Mouse (Mus musculus): ENCODE results near the gene Hapln4.
"Not testable (repeated sequence)": the region's sequence is repeated elsewhere in the genome, so short reads cannot be mapped to it uniquely, and the experiment has no call there.

The Hapln4 gene

DNA sequence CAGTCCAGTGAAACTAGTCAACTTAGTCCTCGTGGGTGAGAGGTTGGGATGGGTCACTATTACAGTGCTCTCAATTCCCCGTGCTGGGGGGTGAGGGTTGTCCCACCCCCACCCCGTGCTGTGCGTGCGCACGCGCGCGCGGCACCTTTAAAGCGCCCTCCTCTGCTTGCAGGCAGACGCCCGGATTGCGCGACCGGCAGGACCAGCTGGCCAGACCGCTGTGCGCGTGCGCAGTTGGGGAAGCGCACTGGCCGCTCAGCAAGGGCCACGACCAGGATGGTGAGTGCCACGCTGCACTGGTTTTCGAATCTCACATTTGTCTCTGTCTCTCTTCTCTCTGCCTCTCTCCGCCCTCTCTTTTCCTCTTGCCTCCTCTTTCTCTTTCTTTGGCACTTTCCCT lies at the start of gene Hapln4:
Hapln4 (plus strand) TSS at position 173 of the 400 bp plus-strand sequence.
- DNase-seq (ENCODE audit: low read depth), result no peak

GRCm38 (mm10) chr8:70037994-70038393 lies 45.3 kb upstream of the Hapln4 start:
- no peak for DNase-seq (ENCODE audit: low read depth)

DNA sequence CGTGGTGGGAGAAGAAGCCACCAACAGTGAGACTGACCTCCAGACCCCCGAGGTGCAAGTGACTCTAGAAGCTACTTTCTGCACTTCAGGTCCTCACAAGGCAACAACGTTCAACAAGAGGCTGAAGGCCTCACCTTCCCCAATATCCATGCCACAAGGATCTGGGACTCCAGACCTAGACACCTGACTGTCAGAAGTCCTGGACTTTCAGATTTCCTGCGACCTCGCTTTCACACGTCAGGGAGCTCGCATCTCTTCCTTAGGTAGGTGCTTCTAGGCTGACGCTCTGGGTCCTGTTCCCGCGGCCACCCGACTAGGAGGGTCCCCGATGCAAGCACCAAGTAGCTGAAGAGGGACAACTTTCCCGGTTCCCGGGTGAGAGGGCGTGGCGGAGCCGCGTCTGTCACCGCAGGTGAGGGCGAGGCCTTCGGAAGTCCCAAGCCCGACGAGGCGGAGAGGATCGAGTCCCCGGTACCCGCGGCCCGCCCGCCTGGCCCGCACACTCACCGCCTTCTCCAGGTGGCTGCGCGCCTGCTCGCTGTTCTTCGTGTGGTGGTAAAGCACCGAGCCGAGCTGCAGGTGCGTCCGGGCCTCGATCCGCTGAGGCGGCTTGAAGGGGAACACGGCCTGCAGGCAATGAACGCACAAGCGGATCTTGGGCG lies 41.2 kb upstream of the Hapln4 start:
- DNase-seq (ENCODE audit: low read depth), result no peak

DNA sequence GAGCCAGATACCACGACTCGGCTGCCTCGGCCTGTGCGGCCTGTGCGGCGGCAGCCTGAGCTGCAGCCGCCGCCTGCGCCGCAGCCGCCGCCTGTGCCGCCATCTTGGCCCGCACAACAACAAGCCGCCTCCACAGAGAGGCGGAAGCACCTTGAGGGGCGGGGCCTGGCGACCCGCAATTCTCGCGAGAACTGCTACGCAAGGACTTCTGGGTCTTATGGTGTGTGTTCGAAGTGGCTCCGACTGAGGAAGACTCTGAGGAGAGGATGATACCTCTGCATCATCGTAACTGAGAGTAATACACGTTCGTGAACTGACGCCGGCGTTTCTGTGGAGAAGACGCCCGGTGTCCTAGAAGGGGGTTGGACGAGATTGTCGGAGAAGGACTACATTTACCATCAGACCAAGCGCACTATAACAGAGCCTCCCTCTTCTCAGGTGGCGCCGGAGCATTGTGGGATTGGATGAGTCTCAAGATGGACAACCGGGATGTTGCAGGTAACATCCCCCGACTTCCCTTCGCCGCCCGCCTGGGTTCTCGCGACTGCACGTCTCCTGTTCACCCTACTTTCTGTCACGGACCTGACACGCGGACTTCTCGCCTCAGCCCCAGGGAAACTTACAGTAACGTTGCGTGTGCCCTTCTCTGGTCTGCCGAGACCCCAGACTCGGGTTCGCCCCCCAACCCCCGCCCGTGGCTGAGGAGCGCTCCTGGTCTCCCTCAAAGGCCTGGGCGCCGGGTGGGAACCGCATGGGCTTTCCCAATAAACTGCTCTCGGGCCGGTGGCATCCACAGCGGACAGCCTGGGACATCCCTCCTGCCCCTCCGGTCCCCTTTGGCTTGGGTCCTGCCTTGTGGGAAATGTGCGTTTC lies 40.4 kb upstream of the Hapln4 start, which contains the start of the genes Mau2 and Sugp1:
Mau2 (minus strand) TSS at position 152 of the 873 bp plus-strand sequence.
Sugp1 (plus strand) TSS at position 231 of the 873 bp plus-strand sequence.
- peak; percentile 97 for DNase-seq (ENCODE audit: low read depth)

- no peak for DNase-seq (ENCODE audit: low read depth)
These were observed 39.3 kb upstream of the Hapln4 start for GRCm38 (mm10) chr8:70043996-70044395.

GRCm38 (mm10) chr8:70049662-70050061 lies 33.6 kb upstream of the Hapln4 start:
- DNase-seq (ENCODE audit: low read depth), result no peak

GRCm38 (mm10) chr8:70050434-70050833 lies 32.8 kb upstream of the Hapln4 start:
- DNase-seq (ENCODE audit: low read depth), result not testable (repeated sequence)

GRCm38 (mm10) chr8:70057721-70058120 lies 25.5 kb upstream of the Hapln4 start:
- DNase-seq (ENCODE audit: low read depth), result no peak

GRCm38 (mm10) chr8:70071836-70072440 lies 11.3 kb upstream of the Hapln4 start:
- no peak for DNase-seq (ENCODE audit: low read depth)

GRCm38 (mm10) chr8:70072441-70073069 lies 10.7 kb upstream of the Hapln4 start, which contains the start of gene Tm6sf2:
Tm6sf2 (plus strand) TSS chr8:70072924.
- DNase-seq (ENCODE audit: low read depth), result no peak

DNA sequence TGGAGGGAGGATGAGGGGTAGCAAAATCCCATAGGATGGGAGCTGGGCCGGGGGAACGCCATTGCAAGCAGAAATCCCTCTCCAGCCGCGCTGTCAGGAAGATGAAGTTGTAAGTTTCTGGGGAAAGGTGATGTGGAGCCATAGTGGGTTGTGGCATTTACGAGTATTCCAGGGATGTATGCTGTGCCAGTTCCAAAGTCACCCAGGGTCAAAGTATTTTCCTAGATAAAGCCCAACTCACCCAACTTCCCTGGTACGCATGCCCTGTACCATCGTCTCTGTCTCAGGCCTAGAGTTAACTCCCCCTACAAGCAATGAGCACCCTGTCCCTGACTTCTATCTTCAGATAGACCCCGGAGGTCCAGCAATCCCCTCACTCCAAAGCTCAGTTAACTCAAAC lies 10.1 kb upstream of the Hapln4 start:
- no peak for DNase-seq (ENCODE audit: low read depth)

- no peak for DNase-seq (ENCODE audit: low read depth)
These were observed 9.6 kb upstream of the Hapln4 start for GRCm38 (mm10) chr8:70073682-70074081.

GRCm38 (mm10) chr8:70081976-70082375 lies 1.3 kb upstream of the Hapln4 start:
- DNase-seq (ENCODE audit: low read depth), result no peak

DNA sequence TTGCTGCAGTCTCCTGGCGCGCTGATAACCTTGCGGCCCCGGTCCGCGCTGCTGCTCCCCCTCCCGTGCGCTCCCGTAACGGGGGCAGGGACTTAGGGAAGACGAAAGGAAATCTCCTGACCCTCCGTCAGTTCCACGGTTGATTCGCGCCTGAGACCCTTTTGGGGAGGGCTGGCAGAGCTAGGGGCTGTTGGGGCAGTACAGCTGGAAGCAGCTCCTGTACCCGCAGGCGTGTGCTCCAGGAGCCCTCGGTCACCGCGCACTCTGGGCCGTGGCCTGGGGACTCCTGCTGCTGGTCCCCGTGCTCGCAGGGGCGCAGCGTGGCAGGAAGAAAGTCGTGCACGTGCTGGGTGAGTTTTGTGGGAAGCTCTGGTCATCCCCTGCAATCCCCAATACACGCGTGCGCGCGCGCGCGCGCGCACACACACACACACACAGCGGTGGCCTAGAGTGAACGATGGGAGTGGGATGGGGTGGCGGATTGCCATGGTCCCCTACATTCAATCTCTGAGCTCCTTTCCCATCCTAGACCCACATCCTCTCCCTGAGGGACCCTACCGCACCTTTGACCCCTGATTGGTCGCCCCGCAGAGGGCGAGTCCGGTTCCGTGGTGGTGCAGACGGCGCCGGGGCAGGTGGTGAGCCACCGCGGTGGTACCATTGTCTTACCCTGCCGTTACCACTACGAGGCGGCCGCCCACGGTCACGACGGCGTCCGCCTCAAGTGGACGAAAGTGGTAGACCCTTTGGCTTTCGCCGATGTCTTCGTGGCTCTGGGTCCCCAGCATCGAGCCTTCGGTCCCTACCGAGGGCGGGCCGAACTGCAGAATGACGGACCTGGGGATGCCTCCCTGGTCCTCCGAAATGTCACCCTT lies 1.2 kb downstream of the Hapln4 start:
- no peak for DNase-seq (ENCODE audit: low read depth)

GRCm38 (mm10) chr8:70086151-70086550 lies 2.9 kb downstream of the Hapln4 start:
- no peak for DNase-seq (ENCODE audit: low read depth)

GRCm38 (mm10) chr8:70087237-70087636 lies 4.0 kb downstream of the Hapln4 start:
- no peak for DNase-seq (ENCODE audit: low read depth)

DNA sequence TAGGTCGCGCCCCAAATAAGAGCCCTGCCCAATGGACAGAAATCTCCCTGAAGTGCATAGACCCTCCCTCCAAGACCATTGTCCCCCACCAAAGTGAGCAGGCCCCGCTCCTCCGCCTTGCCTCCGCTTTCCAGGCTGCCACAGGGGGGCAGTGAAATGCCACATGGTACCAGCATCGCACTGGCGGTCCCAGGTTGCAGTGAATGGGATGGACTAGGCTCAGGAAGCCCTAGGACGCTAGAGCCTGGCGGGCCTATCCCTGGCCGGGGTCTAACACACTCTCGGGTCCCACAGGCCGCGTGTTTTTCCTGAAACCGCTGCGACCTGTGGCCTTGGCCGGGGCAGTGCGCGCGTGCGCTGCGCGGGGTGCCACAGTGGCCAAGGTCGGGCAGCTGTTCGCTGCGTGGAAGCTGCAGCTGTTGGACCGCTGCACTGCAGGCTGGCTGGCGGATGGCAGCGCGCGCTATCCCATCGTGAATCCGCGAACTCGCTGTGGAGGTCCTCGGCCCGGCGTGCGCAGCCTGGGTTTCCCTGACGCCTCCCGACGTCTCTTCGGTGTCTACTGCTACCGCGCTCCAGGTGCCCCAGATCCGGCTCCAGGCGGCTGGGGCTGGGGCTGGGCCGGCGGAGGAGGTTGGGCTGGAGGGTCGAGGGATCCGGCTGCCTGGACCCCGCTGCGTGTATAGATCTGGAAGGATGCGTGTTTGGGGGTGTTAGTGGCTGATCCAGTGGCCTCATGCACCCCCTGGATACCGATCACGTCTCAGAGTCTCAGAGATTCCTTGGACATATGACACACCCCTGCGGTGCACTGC lies 4.8 kb downstream of the Hapln4 start:
- DNase-seq (ENCODE audit: low read depth), result no peak

DNA sequence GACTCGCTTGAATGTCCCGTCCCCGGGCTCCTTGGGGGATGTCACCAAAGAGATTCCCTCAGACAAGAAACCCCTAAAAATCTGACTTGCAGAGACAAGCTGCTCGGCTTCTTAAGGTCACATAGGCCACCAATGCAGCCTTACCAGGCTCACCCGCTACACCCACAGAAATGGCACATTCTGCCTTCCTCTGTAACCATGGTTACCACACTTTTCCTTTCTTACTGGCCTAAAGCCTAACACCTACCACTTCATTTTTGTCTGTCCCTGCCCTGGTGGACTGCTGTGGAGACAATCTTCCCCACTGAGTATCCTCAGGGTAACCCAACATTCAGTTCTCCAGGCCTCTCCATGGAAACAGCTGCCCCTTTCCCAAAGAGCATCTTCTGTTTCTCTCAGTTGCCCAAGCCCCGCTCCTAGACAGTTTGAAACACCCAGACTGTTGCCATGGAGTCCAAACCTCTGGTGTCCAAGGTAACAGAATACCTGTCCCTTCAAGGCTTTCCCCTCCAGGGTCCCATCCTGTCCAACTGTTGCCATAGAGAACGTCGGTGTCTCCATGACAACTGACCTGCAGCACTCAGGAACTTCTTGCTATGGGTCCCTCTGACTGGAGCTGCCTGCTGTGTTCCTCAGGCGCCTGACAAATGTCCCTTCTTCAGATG lies 6.2 kb downstream of the Hapln4 start:
- no peak for DNase-seq (ENCODE audit: low read depth)

DNA sequence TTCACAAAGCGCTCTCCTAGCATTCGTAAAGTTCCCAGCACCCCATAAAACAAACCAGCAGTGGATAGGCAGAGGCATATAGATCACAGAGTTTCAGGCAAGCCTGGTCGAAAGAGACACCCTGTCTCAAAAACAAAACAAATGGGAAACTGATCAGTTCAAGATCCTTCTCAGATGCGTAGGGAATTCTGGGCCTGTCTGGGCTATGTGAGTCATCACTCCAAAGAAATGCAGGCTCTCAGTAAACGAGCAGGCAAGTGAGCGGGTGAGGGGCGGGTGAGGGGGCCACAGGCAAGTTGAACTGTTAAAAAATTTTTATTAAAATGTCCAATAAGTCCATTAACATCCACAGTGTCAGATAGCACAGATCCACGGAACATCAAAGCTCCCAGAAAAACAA lies 9.5 kb downstream of the Hapln4 start:
- DNase-seq (ENCODE audit: low read depth), result no peak

- no peak for DNase-seq (ENCODE audit: low read depth)
These were observed 16.0 kb downstream of the Hapln4 start for GRCm38 (mm10) chr8:70099276-70099675.
